Comparison of ENCODE assay signal across 8 mouse cellular contexts in genomic region chr11:4946947-4947812, GRCm38 (mm10). TPM values are rescaled to one million over a fixed set of nuclear protein-coding genes. Genes with fewer than 3 reads are reported as not detected.
A peak's percentile ranks its signal among the peaks of the same experiment; 100 is the strongest.
DNase-seq lines count a peak whose midpoint lies in the region; ATAC-seq and TF ChIP-seq lines count a peak whose summit lies in the region.

No protein-coding gene starts in this region.

- H3K4me2 ChIP-seq in heart, embryonic 13.5 days, result peak overlapping the region; percentile 90
- H3K4me2 ChIP-seq in midbrain, postnatal 0 days (ENCODE audit: low read depth, low read length, poor library complexity, severe bottlenecking), result peak overlapping the region; percentile 78

- no peak for ATAC-seq in heart, embryonic 13.5 days (ENCODE audit: extremely low read depth, insufficient number of reproducible peaks, low FRiP score, low TSS enrichment)
- ATAC-seq in midbrain, postnatal 0 days (ENCODE audit: low FRiP score), result peak; percentile 95

- H3K4me3 ChIP-seq in heart, embryonic 13.5 days, result peak overlapping the region; percentile 59
- H3K4me3 ChIP-seq in midbrain, postnatal 0 days (ENCODE audit: low read depth, low read length), result peak overlapping the region; percentile 84

- H3K27me3 ChIP-seq in heart, embryonic 13.5 days (replicated peaks), result peaks cover 96% of the 10 kb centered on the region
- H3K27me3 ChIP-seq in midbrain, postnatal 0 days (ENCODE audit: insufficient read depth, low read length), result peaks cover 23% of the 10 kb centered on the region
- H3K27me3 ChIP-seq in splenic B cell, adult 2 months (ENCODE audit: control insufficient read depth, insufficient read depth, low read length, poor library complexity, severe bottlenecking), result no peaks in the 10 kb centered on the region; the same call in 1 of the 2 replicates

- no peaks in the 10 kb centered on the region for H3K36me3 ChIP-seq in heart, embryonic 13.5 days
- peaks cover 4% of the 10 kb centered on the region; the same call in 1 of the 2 replicates for H3K36me3 ChIP-seq in midbrain, postnatal 0 days (ENCODE audit: insufficient read depth, low read length)
- H3K36me3 ChIP-seq in splenic B cell, adult 2 months (ENCODE audit: control insufficient read depth, insufficient read depth, low read length, poor library complexity, severe bottlenecking), result no peaks in the 10 kb centered on the region

- DNase-seq in gastrocnemius, adult 18-20 months (ENCODE audit: low spot score), result peak; percentile 9
- DNase-seq in gastrocnemius, postnatal 36 days, result no peak
- DNase-seq in embryo, embryonic 10.5 days (ENCODE audit: low spot score), result peak; percentile 56
- DNase-seq in kidney, postnatal 10 days, result peak; percentile 60
- peak; percentile 29 for DNase-seq in liver
- DNase-seq in midbrain, postnatal 0 days (ENCODE audit: low spot score), result peak; percentile 88
- DNase-seq in splenic B cell, adult 2 months (ENCODE audit: low read depth, low spot score), result peak; percentile 81

- H3K9ac ChIP-seq in heart, embryonic 13.5 days, result peak overlapping the region; percentile 63
- H3K9ac ChIP-seq in midbrain, postnatal 0 days (replicated peaks; ENCODE audit: low read length, poor library complexity, severe bottlenecking), result peak overlapping the region; percentile 79

- H3K27ac ChIP-seq in heart, embryonic 13.5 days (replicated peaks), result no peak overlapping the region
- peak overlapping the region; percentile 91 for H3K27ac ChIP-seq in midbrain, postnatal 0 days (ENCODE audit: low read depth, low read length)

- intact Hi-C loops in gastrocnemius, postnatal 36 days (cut with DNase I), result no loop called here

- TF ChIP-seq CTCF in midbrain, postnatal 0 days (IDR thresholded peaks at IDR 0.05), result peak; percentile 70

- H3K9me3 ChIP-seq in heart, embryonic 13.5 days, result no peaks in the 10 kb centered on the region
- H3K9me3 ChIP-seq in midbrain, postnatal 0 days (ENCODE audit: low read length), result no peaks in the 10 kb centered on the region

- H3K4me1 ChIP-seq in heart, embryonic 13.5 days, result peaks cover 24% of the 10 kb centered on the region
- H3K4me1 ChIP-seq in midbrain, postnatal 0 days (ENCODE audit: insufficient read depth, low read length), result 0 out of 2 replicates have a peak, but pooled peaks cover 5% of the 10 kb centered on the region

- WGBS in heart, embryonic 13.5 days, result under 1% methylated on average over 110 of the region's 120 CpGs
- under 1% methylated on average over 113 of the region's 120 CpGs for WGBS in midbrain, postnatal 0 days

RNA-seq across cellular contexts. Expression of gene Nefh, which starts 0.7 kb away (rescaled TPM):
- total RNA-seq in gastrocnemius, adult 18-20 months (2021), result not detected
- total RNA-seq in gastrocnemius, postnatal 36 days (2021), result under 1 TPM in 1 of 2 experiments, not detected in 1; 0.15 TPM
- polyA plus RNA-seq in heart, embryonic 13.5 days (2015; fragmentation: Nextera tagmentation; extraction: Ambion mirVana), result 0.39 and 0.50 TPM in 2 replicates
- total RNA-seq in midbrain, postnatal 0 days (2014; rRNA removed), result 13.0 and 15.7 TPM in 2 replicates
- 7.7 and 8.3 TPM in 2 replicates for polyA plus RNA-seq in midbrain, postnatal 0 days (2015; fragmentation: Nextera tagmentation; extraction: Ambion mirVana)

RNA-seq across cellular contexts. Expression of gene Ap1b1, which starts 39.4 kb away (rescaled TPM):
- 10 to 100 TPM; 41.3 to 48.7 TPM for total RNA-seq in gastrocnemius, adult 18-20 months (2021)
- 10 to 100 TPM; 29.2 to 32.4 TPM for total RNA-seq in gastrocnemius, postnatal 36 days (2021)
- polyA plus RNA-seq in heart, embryonic 13.5 days (2015; fragmentation: Nextera tagmentation; extraction: Ambion mirVana), result 41.2 and 42.6 TPM in 2 replicates
- 122 and 130 TPM in 2 replicates for total RNA-seq in midbrain, postnatal 0 days (2014; rRNA removed)
- 94.8 and 99.5 TPM in 2 replicates for polyA plus RNA-seq in midbrain, postnatal 0 days (2015; fragmentation: Nextera tagmentation; extraction: Ambion mirVana)

RNA-seq across cellular contexts. Expression of gene Thoc5, which starts 52.1 kb away (rescaled TPM):
- 10 to 100 TPM; 14.8 to 15.6 TPM for total RNA-seq in gastrocnemius, adult 18-20 months (2021)
- total RNA-seq in gastrocnemius, postnatal 36 days (2021), result 10 to 100 TPM; 12.9 to 14.0 TPM
- polyA plus RNA-seq in heart, embryonic 13.5 days (2015; fragmentation: Nextera tagmentation; extraction: Ambion mirVana), result 23.3 and 24.4 TPM in 2 replicates
- 44.9 and 48.4 TPM in 2 replicates for total RNA-seq in midbrain, postnatal 0 days (2014; rRNA removed)
- polyA plus RNA-seq in midbrain, postnatal 0 days (2015; fragmentation: Nextera tagmentation; extraction: Ambion mirVana), result 44.6 and 45.2 TPM in 2 replicates

Comparison
In these comparisons a context has a peak if more than half of its experiments do, and no peak if none do; other contexts are left out.
1. DNase-seq: peak in gastrocnemius, adult 18-20 months (single experiment), embryo, embryonic 10.5 days (single experiment), kidney, postnatal 10 days (single experiment), liver (single experiment), midbrain, postnatal 0 days (single experiment) and splenic B cell, adult 2 months (single experiment); none in gastrocnemius, postnatal 36 days (0 of 2).
2. RNA of gene Nefh, which starts 0.7 kb away (total RNA-seq): 13.0 to 15.7 TPM in midbrain, postnatal 0 days; 0.15 TPM in gastrocnemius, postnatal 36 days and not detected in gastrocnemius, adult 18-20 months; every median in the first group is over 10 times any median in the second.